Comparison of ENCODE assay signal across 9 mouse cellular contexts in genomic region chr10:22159131-22159561, GRCm38 (mm10). TPM values are rescaled to one million over a fixed set of nuclear protein-coding genes. Genes with fewer than 3 reads are reported as not detected.
A peak's percentile ranks its signal among the peaks of the same experiment; 100 is the strongest.
DNase-seq lines count a peak whose midpoint lies in the region; ATAC-seq lines count a peak whose summit lies in the region.
"Had no signal": no experiment of that assay in that cellular context is flagged by ENCODE, and none has a peak within 500 bp of the region (broad histone marks: within the 10 kb centered on the region; RNA-seq: fewer than 3 reads in every experiment).

No protein-coding gene starts in this region.

- no peaks in the 10 kb centered on the region for H3K36me3 ChIP-seq in forebrain, embryonic 12.5 days (replicated peaks)
- H3K36me3 ChIP-seq in forebrain, embryonic 15.5 days: no peaks in the 10 kb centered on the region
- H3K36me3 ChIP-seq in liver, embryonic 13.5 days: no peaks in the 10 kb centered on the region

- peak overlapping the region; percentile 57 for H3K4me2 ChIP-seq in forebrain, embryonic 12.5 days
- H3K4me2 ChIP-seq in forebrain, embryonic 15.5 days (replicated peaks): no peak overlapping the region
- H3K4me2 ChIP-seq in liver, embryonic 13.5 days: peak overlapping the region; percentile 6; the same call in 1 of the 2 replicates

- intact Hi-C loops in left cerebral cortex, postnatal 14 days (cut with DNase I): loop anchor here (10.0 kb wide), 1 partner anchor 1186 kb away; no protein-coding TSS in a partner anchor

- no peaks in the 10 kb centered on the region for H3K9me3 ChIP-seq in forebrain, embryonic 12.5 days
- no peaks in the 10 kb centered on the region for H3K9me3 ChIP-seq in forebrain, embryonic 15.5 days
- H3K9me3 ChIP-seq in liver, embryonic 13.5 days (replicated peaks): no peaks in the 10 kb centered on the region

- H3K27ac ChIP-seq in forebrain, embryonic 12.5 days: no peak overlapping the region
- no peak overlapping the region for H3K27ac ChIP-seq in forebrain, embryonic 15.5 days (replicated peaks)
- no peak overlapping the region for H3K27ac ChIP-seq in liver, embryonic 13.5 days

- H3K4me3 ChIP-seq in forebrain, embryonic 12.5 days (replicated peaks): peak overlapping the region; percentile 37
- no peak overlapping the region for H3K4me3 ChIP-seq in forebrain, embryonic 15.5 days
- H3K4me3 ChIP-seq in liver, embryonic 13.5 days (replicated peaks): no peak overlapping the region

- ATAC-seq in forebrain, embryonic 12.5 days (ENCODE audit: low FRiP score): peak; percentile 12; the same call in 1 of the 2 replicates
- no peak for ATAC-seq in forebrain, embryonic 15.5 days (replicated peaks)
- ATAC-seq in liver, embryonic 13.5 days (ENCODE audit: low read depth): no peak

- H3K9ac ChIP-seq in forebrain, embryonic 12.5 days: no peak overlapping the region
- H3K9ac ChIP-seq in forebrain, embryonic 15.5 days (replicated peaks): no peak overlapping the region
- H3K9ac ChIP-seq in liver, embryonic 13.5 days: no peak overlapping the region

- H3K4me1 ChIP-seq in forebrain, embryonic 12.5 days: peaks cover 8% of the 10 kb centered on the region
- peaks cover 11% of the 10 kb centered on the region for H3K4me1 ChIP-seq in forebrain, embryonic 15.5 days
- no peaks in the 10 kb centered on the region for H3K4me1 ChIP-seq in liver, embryonic 13.5 days (replicated peaks)

- under 1% methylated on average over 24 of the region's 24 CpGs for WGBS in forebrain, embryonic 12.5 days
- WGBS in forebrain, embryonic 15.5 days: under 1% methylated on average over 24 of the region's 24 CpGs
- under 1% methylated on average over 24 of the region's 24 CpGs for WGBS in liver, embryonic 13.5 days (ENCODE audit: insufficient replicate concordance)

- peaks cover 68% of the 10 kb centered on the region for H3K27me3 ChIP-seq in forebrain, embryonic 12.5 days
- peaks cover 63% of the 10 kb centered on the region for H3K27me3 ChIP-seq in forebrain, embryonic 15.5 days
- peaks cover 73% of the 10 kb centered on the region for H3K27me3 ChIP-seq in liver, embryonic 13.5 days

- peak; percentile 5 for DNase-seq in urinary bladder, postnatal 25 days (ENCODE audit: low spot score)
- DNase-seq in urinary bladder, adult 2 months (ENCODE audit: low spot score): no peak
- no peak for DNase-seq in liver, embryonic 13.5 days
- DNase-seq in left cerebral cortex, postnatal 14 days (ENCODE audit: low spot score in 2 of 2): no peak
- no peak for DNase-seq in T-cell, adult 2 months (ENCODE audit: low spot score)
- no peak for DNase-seq in layer of hippocampus, postnatal 36 days

RNA-seq across cellular contexts. Expression of gene H60b, which starts 0.8 kb away (rescaled TPM):
- polyA plus RNA-seq in forebrain, embryonic 12.5 days (2016; fragmentation: Nextera tagmentation; extraction: Ambion mirVana): 0.59 and 1.1 TPM in 2 replicates
- polyA plus RNA-seq in forebrain, embryonic 15.5 days (2015; fragmentation: Nextera tagmentation; extraction: Ambion mirVana): 0.28 TPM in 1 of 2 replicates, not detected in the other
- polyA plus RNA-seq in urinary bladder, adult 2 months (2012; rRNA removed): 0.87 and 1.4 TPM in 2 replicates
- polyA plus RNA-seq in liver, embryonic 13.5 days (2015; fragmentation: Nextera tagmentation; extraction: Ambion mirVana): 0.12 TPM in 1 of 2 replicates, not detected in the other
- under 1 TPM; 0.35 to 0.42 TPM for total RNA-seq in left cerebral cortex, postnatal 14 days (2021)
- not detected for total RNA-seq in layer of hippocampus, postnatal 36 days (2021)
- total RNA-seq: layer of hippocampus, adult 8-10 months had no signal

RNA-seq across cellular contexts. Expression of gene Raet1e, which starts 0.8 kb away (rescaled TPM):
- 5.7 and 5.9 TPM in 2 replicates for polyA plus RNA-seq in forebrain, embryonic 12.5 days (2016; fragmentation: Nextera tagmentation; extraction: Ambion mirVana)
- 0.73 and 0.90 TPM in 2 replicates for polyA plus RNA-seq in forebrain, embryonic 15.5 days (2015; fragmentation: Nextera tagmentation; extraction: Ambion mirVana)
- 6.3 and 6.7 TPM in 2 replicates for polyA plus RNA-seq in urinary bladder, adult 2 months (2012; rRNA removed)
- polyA plus RNA-seq in liver, embryonic 13.5 days (2015; fragmentation: Nextera tagmentation; extraction: Ambion mirVana): 0.77 and 1.1 TPM in 2 replicates
- not detected for total RNA-seq in left cerebral cortex, postnatal 14 days (2021)
- total RNA-seq in layer of hippocampus, postnatal 36 days (2021): not detected
- total RNA-seq: layer of hippocampus, adult 8-10 months had no signal

RNA-seq across cellular contexts. Expression of gene E030030I06Rik, which starts 10.1 kb away (rescaled TPM):
- polyA plus RNA-seq in forebrain, embryonic 12.5 days (2016; fragmentation: Nextera tagmentation; extraction: Ambion mirVana): 11.5 and 14.4 TPM in 2 replicates
- polyA plus RNA-seq in forebrain, embryonic 15.5 days (2015; fragmentation: Nextera tagmentation; extraction: Ambion mirVana): 4.3 and 5.5 TPM in 2 replicates
- polyA plus RNA-seq in urinary bladder, adult 2 months (2012; rRNA removed): 7.0 and 10.3 TPM in 2 replicates
- 3.0 and 3.2 TPM in 2 replicates for polyA plus RNA-seq in liver, embryonic 13.5 days (2015; fragmentation: Nextera tagmentation; extraction: Ambion mirVana)
- total RNA-seq in left cerebral cortex, postnatal 14 days (2021): 1 to 10 TPM in 1 of 2 experiments, not detected in 1; 1.1 TPM
- total RNA-seq in layer of hippocampus, postnatal 36 days (2021): not detected
